Mouse (Mus musculus): ENCODE measurements around the gene Tatdn2. TPM values are rescaled to one million over a fixed set of nuclear protein-coding genes. Genes with fewer than 3 reads are reported as not detected.
A peak's percentile ranks its signal among the peaks of the same experiment; 100 is the strongest.

Gene Tatdn2
- polyA plus RNA-seq (2015; fragmentation: Nextera tagmentation; extraction: Ambion mirVana) = 0.60 and 0.65 TPM in 2 replicates

GRCm38 (mm10) chr6:113696582-113697221 lies at the start of gene Tatdn2:
Gene Tatdn2, plus strand, starts transcription at chr6:113697050.
- Histone ChIP-seq H3K4me2 (ENCODE audit: low read depth, low read length) (peak within 1 kb of the TSS; percentile 83), H3K9ac (ENCODE audit: low read depth, low read length) (peak within 1 kb of the TSS; percentile 91), H3K9me3 (ENCODE audit: control insufficient read depth, low read length) (no peaks in the 10 kb centered on the region), H3K27me3 (replicated peaks; ENCODE audit: control insufficient read depth, insufficient read depth, low read length) (no peaks in the 10 kb centered on the region), H3K4me1 (ENCODE audit: control insufficient read depth, insufficient read depth, low read length) (peaks cover 30% of the 10 kb centered on the region), H3K36me3 (ENCODE audit: control insufficient read depth, insufficient read depth, low read length) (no peaks in the 10 kb centered on the region), H3K27ac (ENCODE audit: low read length) (peak within 1 kb of the TSS; percentile 92), H3K4me3 (ENCODE audit: low read length) (peak within 1 kb of the TSS; percentile 91)
- WGBS = under 1% methylated on average over 58 of the region's 58 CpGs
- ATAC-seq = peak; percentile 98

- Histone ChIP-seq H3K4me3 (ENCODE audit: low read length) (no peak overlapping the region), H3K9ac (ENCODE audit: low read depth, low read length) (no peak overlapping the region), H3K36me3 (ENCODE audit: control insufficient read depth, insufficient read depth, low read length) (no peaks in the 10 kb centered on the region; the same call in 1 of the 2 replicates), H3K27me3 (replicated peaks; ENCODE audit: control insufficient read depth, insufficient read depth, low read length) (no peaks in the 10 kb centered on the region), H3K9me3 (ENCODE audit: control insufficient read depth, low read length) (no peaks in the 10 kb centered on the region), H3K4me1 (ENCODE audit: control insufficient read depth, insufficient read depth, low read length) (peaks cover 8% of the 10 kb centered on the region; the same call in 1 of the 2 replicates), H3K4me2 (ENCODE audit: low read depth, low read length) (no peak overlapping the region), H3K27ac (ENCODE audit: low read length) (no peak overlapping the region)
- ATAC-seq = no peak
- WGBS = 78% methylated on average over 7 of the region's 7 CpGs
Measured at GRCm38 (mm10) chr6:113649346-113650196, 47.3 kb upstream of the Tatdn2 start.

DNA sequence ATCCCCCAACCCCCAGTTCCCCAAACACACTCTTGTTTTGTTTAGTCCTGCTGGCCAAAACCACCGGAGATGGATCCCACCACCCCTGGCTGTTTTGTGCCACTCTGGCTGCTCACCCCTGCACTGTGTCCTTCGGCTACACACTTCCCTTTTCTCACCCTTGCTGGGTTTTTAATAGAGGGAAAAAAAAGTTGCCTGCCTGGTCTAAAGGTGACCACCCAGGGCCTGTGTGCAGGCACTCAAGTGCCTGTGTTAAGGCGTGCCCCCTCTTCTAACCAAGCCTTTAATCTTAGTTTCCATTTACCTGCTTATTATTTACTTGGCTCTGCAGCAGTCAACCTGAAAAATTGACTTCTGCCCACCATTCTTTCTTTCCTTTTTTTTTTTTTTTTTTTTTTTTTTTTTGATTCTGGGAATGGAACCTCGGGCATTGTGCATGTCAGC lies 46.6 kb upstream of the Tatdn2 start:
- Histone ChIP-seq H3K4me3 (ENCODE audit: low read length) (no peak overlapping the region), H3K27ac (ENCODE audit: low read length) (no peak overlapping the region), H3K4me1 (ENCODE audit: control insufficient read depth, insufficient read depth, low read length) (peaks cover 5% of the 10 kb centered on the region; the same call in 1 of the 2 replicates), H3K27me3 (replicated peaks; ENCODE audit: control insufficient read depth, insufficient read depth, low read length) (no peaks in the 10 kb centered on the region), H3K4me2 (ENCODE audit: low read depth, low read length) (no peak overlapping the region), H3K36me3 (ENCODE audit: control insufficient read depth, insufficient read depth, low read length) (no peaks in the 10 kb centered on the region; the same call in 1 of the 2 replicates), H3K9me3 (ENCODE audit: control insufficient read depth, low read length) (no peaks in the 10 kb centered on the region), H3K9ac (ENCODE audit: low read depth, low read length) (no peak overlapping the region)
- WGBS = 64% methylated on average over 4 of the region's 4 CpGs
- ATAC-seq = no peak

- Histone ChIP-seq H3K27ac (ENCODE audit: low read length) (0 out of 2 replicates have a peak overlapping the region, but pooled peaks have one; percentile 29), H3K4me2 (ENCODE audit: low read depth, low read length) (no peak overlapping the region), H3K4me1 (ENCODE audit: control insufficient read depth, insufficient read depth, low read length) (peaks cover 5% of the 10 kb centered on the region; the same call in 1 of the 2 replicates), H3K9me3 (ENCODE audit: control insufficient read depth, low read length) (no peaks in the 10 kb centered on the region), H3K36me3 (ENCODE audit: control insufficient read depth, insufficient read depth, low read length) (no peaks in the 10 kb centered on the region; the same call in 1 of the 2 replicates), H3K4me3 (ENCODE audit: low read length) (no peak overlapping the region), H3K9ac (ENCODE audit: low read depth, low read length) (no peak overlapping the region), H3K27me3 (replicated peaks; ENCODE audit: control insufficient read depth, insufficient read depth, low read length) (no peaks in the 10 kb centered on the region)
- WGBS = 55% methylated on average over 3 of the region's 3 CpGs
- ATAC-seq = peak; percentile 79
Measured at GRCm38 (mm10) chr6:113651626-113652025, 45.2 kb upstream of the Tatdn2 start.

DNA sequence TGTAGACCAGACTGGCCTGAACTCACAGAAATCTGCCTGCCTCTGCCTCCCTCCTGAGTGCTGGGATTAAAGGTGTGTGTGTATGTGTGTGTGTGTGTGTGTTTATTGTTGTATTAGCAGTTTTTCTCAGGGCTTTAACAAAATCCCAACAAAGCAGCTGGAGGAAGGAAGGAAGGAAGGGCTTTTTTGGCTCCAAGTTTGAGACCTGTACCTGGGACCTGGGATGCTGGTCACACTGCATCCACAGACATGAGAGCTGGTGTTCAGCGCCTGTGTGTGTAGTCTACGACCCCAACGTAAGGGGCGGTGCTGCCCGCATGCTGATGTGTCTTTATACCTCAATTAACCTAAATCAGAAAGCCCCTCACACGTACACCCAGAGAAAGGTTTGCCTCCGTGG lies 43.3 kb upstream of the Tatdn2 start:
- ATAC-seq = no peak
- Histone ChIP-seq H3K9me3 (ENCODE audit: control insufficient read depth, low read length) (no peaks in the 10 kb centered on the region), H3K4me3 (ENCODE audit: low read length) (no peak overlapping the region), H3K36me3 (ENCODE audit: control insufficient read depth, insufficient read depth, low read length) (no peaks in the 10 kb centered on the region), H3K9ac (ENCODE audit: low read depth, low read length) (no peak overlapping the region), H3K4me1 (ENCODE audit: control insufficient read depth, insufficient read depth, low read length) (peaks cover 8% of the 10 kb centered on the region), H3K27ac (ENCODE audit: low read length) (no peak overlapping the region), H3K4me2 (ENCODE audit: low read depth, low read length) (no peak overlapping the region), H3K27me3 (replicated peaks; ENCODE audit: control insufficient read depth, insufficient read depth, low read length) (no peaks in the 10 kb centered on the region)
- WGBS = 90% methylated on average over 7 of the region's 7 CpGs

DNA sequence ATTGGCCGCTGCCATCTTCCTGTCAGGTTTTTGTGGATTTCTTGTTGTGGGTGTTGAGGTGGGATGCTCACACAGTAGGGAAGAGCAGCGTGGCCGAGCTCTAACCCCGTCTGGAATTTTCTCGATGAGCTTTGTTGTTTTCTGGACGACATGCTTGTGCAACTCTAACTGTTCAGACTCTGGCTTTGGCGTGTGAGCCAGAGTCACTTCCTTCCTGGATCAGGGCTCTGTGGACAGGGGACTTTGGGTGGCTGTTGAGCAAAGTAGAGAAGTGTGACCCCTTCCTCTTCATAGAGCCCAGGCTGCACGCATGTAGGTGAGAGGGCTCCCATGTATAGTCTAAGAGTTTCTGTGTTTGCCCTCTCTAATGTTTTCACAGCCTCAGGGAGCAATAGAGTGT lies 42.7 kb upstream of the Tatdn2 start:
- 71% methylated on average over 8 of the region's 8 CpGs for WGBS
- no peak overlapping the region for H3K9ac ChIP-seq (ENCODE audit: low read depth, low read length)
- no peaks in the 10 kb centered on the region for H3K9me3 ChIP-seq (ENCODE audit: control insufficient read depth, low read length)
- no peak overlapping the region for H3K27ac ChIP-seq (ENCODE audit: low read length)
- no peak overlapping the region for H3K4me2 ChIP-seq (ENCODE audit: low read depth, low read length)
- no peaks in the 10 kb centered on the region for H3K27me3 ChIP-seq (replicated peaks; ENCODE audit: control insufficient read depth, insufficient read depth, low read length)
- H3K4me1 ChIP-seq (ENCODE audit: control insufficient read depth, insufficient read depth, low read length) = peaks cover 8% of the 10 kb centered on the region
- H3K4me3 ChIP-seq (ENCODE audit: low read length) = no peak overlapping the region
- no peaks in the 10 kb centered on the region for H3K36me3 ChIP-seq (ENCODE audit: control insufficient read depth, insufficient read depth, low read length)
- ATAC-seq = no peak

GRCm38 (mm10) chr6:113654753-113655397 lies 42.0 kb upstream of the Tatdn2 start:
- H3K4me1 ChIP-seq (ENCODE audit: control insufficient read depth, insufficient read depth, low read length) = peaks cover 12% of the 10 kb centered on the region
- no peaks in the 10 kb centered on the region for H3K9me3 ChIP-seq (ENCODE audit: control insufficient read depth, low read length)
- no peak overlapping the region for H3K4me2 ChIP-seq (ENCODE audit: low read depth, low read length)
- H3K27me3 ChIP-seq (replicated peaks; ENCODE audit: control insufficient read depth, insufficient read depth, low read length) = no peaks in the 10 kb centered on the region
- H3K9ac ChIP-seq (ENCODE audit: low read depth, low read length) = no peak overlapping the region
- WGBS = 61% methylated on average over 16 of the region's 16 CpGs
- ATAC-seq = no peak
- H3K36me3 ChIP-seq (ENCODE audit: control insufficient read depth, insufficient read depth, low read length) = no peaks in the 10 kb centered on the region
- H3K4me3 ChIP-seq (ENCODE audit: low read length) = no peak overlapping the region
- no peak overlapping the region for H3K27ac ChIP-seq (ENCODE audit: low read length)

DNA sequence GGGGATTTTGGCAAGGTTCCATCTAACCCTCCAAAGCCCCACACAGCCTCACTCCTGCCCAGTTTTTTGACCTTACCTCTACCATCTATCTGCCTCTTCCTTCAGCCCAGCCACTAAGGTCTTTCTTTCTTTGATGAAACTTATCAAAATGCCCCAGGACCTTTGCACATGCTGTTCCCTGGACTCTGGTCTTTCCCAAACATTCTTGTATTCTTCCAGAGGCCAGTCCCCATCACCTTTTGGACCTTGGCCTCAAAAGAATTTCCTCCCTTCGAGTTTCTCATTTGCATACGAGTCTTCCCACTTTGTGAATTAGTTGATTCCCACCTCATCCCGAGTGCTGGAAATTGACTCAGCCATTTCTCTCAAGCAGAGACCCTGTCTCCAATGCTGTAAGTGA lies 41.4 kb upstream of the Tatdn2 start:
- no peaks in the 10 kb centered on the region for H3K36me3 ChIP-seq (ENCODE audit: control insufficient read depth, insufficient read depth, low read length)
- ATAC-seq = no peak
- H3K27ac ChIP-seq (ENCODE audit: low read length) = no peak overlapping the region
- H3K4me2 ChIP-seq (ENCODE audit: low read depth, low read length) = no peak overlapping the region
- peaks cover 11% of the 10 kb centered on the region for H3K4me1 ChIP-seq (ENCODE audit: control insufficient read depth, insufficient read depth, low read length)
- H3K27me3 ChIP-seq (replicated peaks; ENCODE audit: control insufficient read depth, insufficient read depth, low read length) = no peaks in the 10 kb centered on the region
- WGBS = 88% methylated on average over 3 of the region's 3 CpGs
- H3K9me3 ChIP-seq (ENCODE audit: control insufficient read depth, low read length) = no peaks in the 10 kb centered on the region
- H3K4me3 ChIP-seq (ENCODE audit: low read length) = no peak overlapping the region
- H3K9ac ChIP-seq (ENCODE audit: low read depth, low read length) = no peak overlapping the region

GRCm38 (mm10) chr6:113656847-113657246 lies 40.0 kb upstream of the Tatdn2 start:
- H3K36me3 ChIP-seq (ENCODE audit: control insufficient read depth, insufficient read depth, low read length) = no peaks in the 10 kb centered on the region
- H3K9me3 ChIP-seq (ENCODE audit: control insufficient read depth, low read length) = no peaks in the 10 kb centered on the region
- peaks cover 21% of the 10 kb centered on the region for H3K4me1 ChIP-seq (ENCODE audit: control insufficient read depth, insufficient read depth, low read length)
- no peak overlapping the region for H3K27ac ChIP-seq (ENCODE audit: low read length)
- no peak overlapping the region for H3K4me2 ChIP-seq (ENCODE audit: low read depth, low read length)
- 65% methylated on average over 6 of the region's 6 CpGs for WGBS
- 0 out of 2 replicates have a peak overlapping the region, but pooled peaks have one; percentile 20 for H3K9ac ChIP-seq (ENCODE audit: low read depth, low read length)
- ATAC-seq = no peak
- H3K4me3 ChIP-seq (ENCODE audit: low read length) = no peak overlapping the region
- no peaks in the 10 kb centered on the region for H3K27me3 ChIP-seq (replicated peaks; ENCODE audit: control insufficient read depth, insufficient read depth, low read length)

Data from intestine, embryonic 16.5 days (tissue).